Mouse (Mus musculus) liver, embryonic 14.5 days (tissue): ENCODE data around the gene Cntnap2. TPM values are rescaled to one million over a fixed set of nuclear protein-coding genes. Genes with fewer than 3 reads are reported as not detected.

Source experiments
- ATAC-seq: fragments of 200-750 bp; cut with Nextera tagmentation; 2 replicates; pipeline ENCODE4 v1.8.0; 2017; ENCODE audit warnings: moderate number of reproducible peaks, mild to moderate bottlenecking, moderate library complexity; ENCODE audit not compliant: insufficient read depth
- DNase-seq, 3 experiments: peaks; one replicate each; pipeline ENCODE4 v3.0.0-alpha.2; 2012 to 2013; ENCODE audit warnings: low read depth in 3 of 3, low spot score in 3 of 3
- H3K27ac ChIP-seq: fragments of 300-500 bp; sonication (generic); 2 replicates; pipeline ENCODE4 v1.5.1; 2014; ENCODE audit warnings: moderate library complexity, mild to moderate bottlenecking, control low read depth, inconsistent platforms
- H3K27me3 ChIP-seq: fragments of 300-500 bp; sonication (generic); 2 replicates; pipeline ENCODE4 v1.6.1; 2014; ENCODE audit warnings: mild to moderate bottlenecking, low read length, moderate library complexity; ENCODE audit not compliant: control insufficient read depth, insufficient read depth
- H3K36me3 ChIP-seq: fragments of 300-500 bp; sonication (generic); replicated peaks from 2 replicates; pipeline ENCODE4 v1.6.1; 2014; ENCODE audit warnings: low read depth; ENCODE audit not compliant: control insufficient read depth, insufficient read depth
- H3K4me1 ChIP-seq, 2 experiments: fragments of 200-500 bp in 1 of 2; fragments of 300-500 bp in 1 of 2; sonication (generic) in 1 of 2; replicated peaks; 2 replicates each; pipeline ENCODE4 v1.6.1; 2012 to 2014; ENCODE audit warnings: antibody characterized with exemption in 1 of 2, inconsistent platforms in 1 of 2, low read length in 1 of 2; ENCODE audit not compliant: control insufficient read depth in 2 of 2, insufficient read depth in 2 of 2
- H3K4me2 ChIP-seq: fragments of 300-500 bp; sonication (generic); 2 replicates; pipeline ENCODE4 v1.6.1; 2014; ENCODE audit warnings: low read depth, mild to moderate bottlenecking, control low read depth, moderate library complexity
- H3K4me3 ChIP-seq, 2 experiments: fragments of 200-500 bp in 1 of 2; fragments of 300-500 bp in 1 of 2; sonication (generic) in 1 of 2; 2 replicates each; pipeline ENCODE4 v1.5.1; 2012 to 2014; ENCODE audit warnings: low read depth in 2 of 2, low read length in 2 of 2, mild to moderate bottlenecking in 2 of 2, control low read depth in 1 of 2, inconsistent platforms in 1 of 2, moderate library complexity in 1 of 2; ENCODE audit not compliant: insufficient read depth in 1 of 2
- H3K9ac ChIP-seq: fragments of 300-500 bp; sonication (generic); replicated peaks from 2 replicates; pipeline ENCODE4 v1.6.1; 2014; ENCODE audit warnings: mild to moderate bottlenecking, control low read depth, moderate library complexity
- H3K9me3 ChIP-seq: fragments of 300-500 bp; sonication (generic); 2 replicates; pipeline ENCODE4 v1.6.1; 2016; ENCODE audit warnings: low read length, mixed read lengths; ENCODE audit not compliant: control insufficient read depth
- CTCF ChIP-seq: IDR thresholded peaks from 2 replicates; pipeline ENCODE4 v1.5.1; 2016; ENCODE audit warnings: antibody characterized with exemption, low read depth, control low read depth
- EP300 ChIP-seq: IDR thresholded peaks from 2 replicates; pipeline ENCODE4 v1.6.1; 2016; ENCODE audit warnings: antibody characterized with exemption, low read depth
- WGBS: fragments of 180-500 bp; shearing (Covaris S2); extraction: QIAGEN DNeasy Blood & Tissue Kit; methylation state at CpG from one replicate; pipeline ENCODE4 v1.1.7; 2014; ENCODE audit not compliant: insufficient replicate concordance; 5-methylcytosine and 5-hydroxymethylcytosine counted together
- polyA plus RNA-seq, 2 experiments: library from polyadenylated mRNA; depleted of rRNA in 1 of 2; stranded (reverse) in 1 of 2; unstranded in 1 of 2; fragments of >200 nt; fragmentation: Nextera tagmentation in 1 of 2; extraction: Ambion mirVana in 1 of 2; gene quantifications; 2 replicates each; pipeline versions ENCODE4 v1.2.1 to v1.2.3; 2012 to 2014

Cntnap2 gene
- polyA plus RNA-seq, 2 experiments = 0.38 to 0.39 TPM

- 63% methylated on average over 3 of the region's 3 CpGs for whole genome bisulfite sequencing
- Histone ChIP-seq H3K9ac (no peak overlapping the region), H3K27ac (no peak overlapping the region), H3K4me1 (no peaks in the 10 kb centered on the region), H3K4me2 (no peak overlapping the region), H3K4me3 (no peak overlapping the region), H3K27me3 (no peaks in the 10 kb centered on the region), H3K36me3 (no peaks in the 10 kb centered on the region), H3K9me3 (no peaks in the 10 kb centered on the region)
- ATAC-seq = no peak
- DNase-seq = no peak
- TF ChIP-seq CTCF (no peak), EP300 (no peak)
Observed at GRCm38 (mm10) chr6:45988051-45988450, 928.9 kb downstream of the Cntnap2 start.

DNA sequence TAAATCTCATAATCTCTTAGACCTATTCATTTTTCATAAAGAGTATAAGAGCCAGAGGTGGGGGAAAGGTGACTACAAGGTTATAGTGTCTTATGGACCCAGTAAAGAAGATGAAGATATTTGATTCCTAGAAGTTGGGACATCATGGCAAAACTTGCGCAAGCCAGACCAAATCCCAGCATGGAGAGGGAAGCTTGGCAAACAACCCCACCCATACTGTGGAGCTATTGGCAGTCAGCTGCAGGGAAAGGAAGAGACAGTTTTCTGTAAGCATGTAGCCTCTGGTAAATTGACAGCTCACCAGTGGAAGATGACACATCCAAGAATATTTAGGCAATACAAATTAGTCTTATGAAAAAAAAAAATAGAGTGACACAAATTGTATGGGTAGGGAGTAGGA is 931.9 kb downstream of the Cntnap2 start:
- no peak overlapping the region for H3K27ac ChIP-seq
- TF ChIP-seq EP300 (no peak), CTCF (no peak)
- no peak overlapping the region for H3K9ac ChIP-seq
- H3K4me2 ChIP-seq = no peak overlapping the region
- H3K36me3 ChIP-seq = no peaks in the 10 kb centered on the region
- ATAC-seq = no peak
- H3K27me3 ChIP-seq = no peaks in the 10 kb centered on the region
- no peaks in the 10 kb centered on the region for H3K9me3 ChIP-seq
- 85% methylated on average over 1 of the region's 1 CpGs for WGBS
- no peak overlapping the region for H3K4me3 ChIP-seq
- no peak for DNase-seq
- no peaks in the 10 kb centered on the region for H3K4me1 ChIP-seq

DNA sequence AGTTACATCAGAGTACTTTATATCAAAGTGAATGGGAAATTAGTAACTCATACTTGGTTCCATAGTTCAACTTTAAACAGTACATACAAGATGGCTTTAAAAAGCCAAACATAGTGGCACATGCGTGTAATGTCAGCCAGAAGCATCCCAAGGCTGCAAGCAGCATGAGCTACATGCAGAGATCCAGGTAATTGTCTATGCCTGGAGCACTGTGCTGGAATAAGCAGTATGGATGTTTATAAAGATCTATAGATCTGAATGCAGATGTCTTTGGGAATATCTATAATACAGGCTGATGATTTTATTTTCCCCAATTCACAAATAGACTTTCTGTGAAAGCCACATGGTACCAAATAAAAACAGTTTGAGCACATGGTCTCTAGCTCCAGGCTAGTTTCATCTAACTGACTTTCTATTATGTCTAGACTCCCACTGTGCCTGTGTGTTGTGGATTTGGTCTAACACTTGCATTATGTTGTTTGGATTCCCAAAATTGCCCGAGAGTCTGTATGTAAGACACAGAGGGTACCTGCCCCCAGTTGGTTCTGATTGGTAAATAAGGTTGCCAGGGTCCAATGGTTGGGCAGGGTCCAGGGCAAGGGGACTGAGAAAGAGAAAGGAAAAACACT is 963.5 kb downstream of the Cntnap2 start:
- no peaks in the 10 kb centered on the region for H3K27me3 ChIP-seq
- no peak overlapping the region for H3K4me2 ChIP-seq
- WGBS = 50% methylated on average over 2 of the region's 2 CpGs
- no peaks in the 10 kb centered on the region for H3K9me3 ChIP-seq
- no peak overlapping the region for H3K4me3 ChIP-seq
- DNase-seq (no peak), ATAC-seq (no peak)
- H3K4me1 ChIP-seq = no peaks in the 10 kb centered on the region
- TF ChIP-seq EP300 = no peak
- no peak for TF ChIP-seq CTCF
- H3K36me3 ChIP-seq = no peaks in the 10 kb centered on the region
- no peak overlapping the region for H3K27ac ChIP-seq
- no peak overlapping the region for H3K9ac ChIP-seq

DNA sequence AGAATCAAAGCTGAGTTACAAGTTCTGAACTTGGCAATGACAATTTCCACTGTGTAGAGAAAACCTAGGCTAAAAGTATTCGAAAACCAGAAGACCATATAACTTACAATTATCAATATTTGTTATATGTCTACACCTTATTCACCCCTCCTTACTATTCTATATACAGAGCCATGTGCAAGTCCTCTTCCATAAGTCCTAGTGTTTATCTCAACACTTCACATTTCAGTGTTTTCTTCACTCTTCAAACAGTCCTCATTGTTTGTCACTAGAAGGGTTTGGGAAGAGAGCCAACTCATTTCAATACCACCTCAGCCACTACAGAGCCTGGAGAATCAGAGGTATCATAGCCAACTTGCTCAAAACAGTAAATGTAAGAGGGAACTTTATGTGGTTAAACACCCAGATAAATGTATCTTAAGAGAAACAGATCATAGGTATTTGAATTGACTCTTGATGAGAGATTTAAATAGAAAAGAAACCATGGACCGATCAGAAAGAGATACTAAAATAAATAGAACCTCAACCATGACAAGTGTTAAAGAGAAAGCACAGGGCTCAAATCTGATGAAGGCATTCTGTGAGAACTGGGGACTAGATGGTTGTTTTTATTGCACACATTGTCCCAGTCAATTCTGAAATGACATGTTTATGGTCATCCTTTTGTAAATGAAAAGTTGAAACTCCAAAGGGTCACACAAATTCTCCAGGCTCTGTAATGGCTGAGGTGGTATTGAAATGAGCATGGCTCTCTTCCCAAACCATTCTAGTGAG is 972.9 kb downstream of the Cntnap2 start:
- H3K27me3 ChIP-seq = no peaks in the 10 kb centered on the region
- no peak overlapping the region for H3K4me3 ChIP-seq
- no peak overlapping the region for H3K27ac ChIP-seq
- H3K36me3 ChIP-seq = no peaks in the 10 kb centered on the region
- TF ChIP-seq CTCF (no peak), EP300 (no peak)
- 48% methylated on average over 2 of the region's 2 CpGs for WGBS
- no peaks in the 10 kb centered on the region for H3K9me3 ChIP-seq
- no peak overlapping the region for H3K9ac ChIP-seq
- no peak overlapping the region for H3K4me2 ChIP-seq
- DNase-seq (no peak), ATAC-seq (no peak)
- H3K4me1 ChIP-seq = no peaks in the 10 kb centered on the region

GRCm38 (mm10) chr6:46033108-46033507 is 974.0 kb downstream of the Cntnap2 start:
- Histone ChIP-seq H3K9ac (no peak overlapping the region), H3K36me3 (no peaks in the 10 kb centered on the region), H3K4me2 (no peak overlapping the region), H3K4me1 (no peaks in the 10 kb centered on the region), H3K27me3 (no peaks in the 10 kb centered on the region), H3K4me3 (no peak overlapping the region), H3K9me3 (no peaks in the 10 kb centered on the region), H3K27ac (no peak overlapping the region)
- no peak for ATAC-seq
- 39% methylated on average over 2 of the region's 2 CpGs for WGBS
- no peak for TF ChIP-seq CTCF
- no peak for TF ChIP-seq EP300
- DNase-seq = no peak
